Mouse (Mus musculus): ENCODE results near the gene Atp13a1.

Atp13a1 gene

DNA sequence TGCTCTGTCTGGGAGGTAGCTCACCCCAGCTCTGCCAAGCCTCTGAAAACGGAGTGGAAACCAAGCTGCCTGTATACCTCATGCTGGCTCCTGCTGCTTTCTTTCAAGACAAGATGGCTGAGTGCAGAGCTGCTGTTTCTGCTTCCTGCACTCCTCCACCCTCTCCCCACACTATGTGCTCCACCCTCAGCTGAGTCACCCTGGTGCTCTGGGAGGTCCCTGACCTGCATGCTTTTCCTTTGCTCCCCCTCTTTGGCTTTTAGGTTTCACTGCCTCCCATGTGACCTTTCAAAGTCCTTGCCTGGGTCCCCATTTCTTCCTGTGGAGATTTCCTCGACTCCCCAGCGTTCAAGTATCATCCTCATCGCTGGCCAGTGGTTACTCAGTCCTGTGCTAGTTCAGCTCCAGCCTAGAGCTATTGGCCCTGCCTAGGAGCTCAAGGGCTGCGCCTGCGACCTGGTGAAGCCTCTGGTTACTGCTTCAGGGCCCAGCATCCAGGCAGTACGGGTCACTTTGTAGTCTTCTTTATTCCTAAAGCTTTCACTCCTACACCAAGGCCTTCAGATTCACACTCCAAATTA is 60.1 kb downstream of the Atp13a1 start:
- no peak for DNase-seq

DNA sequence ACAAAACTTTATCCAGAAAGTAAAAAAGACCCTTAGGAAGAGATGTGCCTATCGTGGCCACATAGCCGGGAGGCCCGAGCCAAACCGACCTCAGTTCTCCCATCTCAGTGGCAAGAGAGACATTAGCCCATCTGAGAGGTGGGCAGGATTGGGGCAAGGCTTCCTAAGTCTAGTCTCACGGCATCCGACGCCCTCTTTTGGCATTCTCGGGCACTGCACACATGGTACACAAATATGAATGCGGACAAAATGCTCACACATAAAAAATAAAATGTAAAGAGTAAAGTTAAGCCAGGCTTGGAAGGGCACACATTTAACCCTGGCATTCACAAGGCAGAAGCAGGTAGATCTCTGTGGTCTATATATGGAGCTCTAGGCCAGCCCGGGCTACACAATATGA is 62.9 kb downstream of the Atp13a1 start:
- no peak for DNase-seq

Data from thymus, postnatal 25 days (tissue).